Mouse (Mus musculus) erythroblast, adult 5-6 weeks (primary cell): ENCODE results near the gene Tnni3k. TPM values are rescaled to one million over a fixed set of nuclear protein-coding genes. Genes with fewer than 3 reads are reported as not detected.

Experiments used
- ATAC-seq: replicated peaks from 2 replicates; pipeline ENCODE4 v1.8.0; 2016; ENCODE audit warnings: moderate number of reproducible peaks, mild to moderate bottlenecking, moderate TSS enrichment, inconsistent platforms; ENCODE audit not compliant: poor library complexity, low FRiP score, severe bottlenecking
- total RNA-seq, 2 experiments: library from RNA; stranded (forward) in 1 of 2; stranded (reverse) in 1 of 2; fragments of 150-400 nt in 1 of 2; fragments of 200-764, 138-1000 nt in 1 of 2; gene quantifications; 2 replicates each; pipeline versions ENCODE4 v1.2.3 to v1.2.4; 2015 to 2017; ENCODE audit warnings: low replicate concordance in 2 of 2

Tnni3k gene
- total RNA-seq, 2 experiments from 2014 or later: not detected

DNA sequence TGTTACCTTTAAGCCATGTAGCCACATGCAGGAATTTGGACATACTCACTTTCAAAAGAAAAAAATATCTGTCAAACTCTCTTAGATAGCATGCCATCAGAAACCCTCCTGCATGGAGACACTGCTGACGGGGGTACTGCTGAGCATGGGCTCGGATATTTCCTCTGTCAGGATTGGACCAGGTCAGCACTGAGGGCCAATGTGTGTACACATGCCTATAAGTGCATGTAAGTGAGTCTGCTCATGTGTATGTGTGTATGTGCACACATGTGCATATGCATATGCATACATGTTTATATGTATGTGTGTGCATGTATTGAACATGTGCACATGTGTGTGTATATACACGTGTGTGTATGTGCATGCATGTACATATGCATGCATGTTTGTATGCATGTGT is 267.6 kb downstream of the Tnni3k start:
- ATAC-seq: no peak

DNA sequence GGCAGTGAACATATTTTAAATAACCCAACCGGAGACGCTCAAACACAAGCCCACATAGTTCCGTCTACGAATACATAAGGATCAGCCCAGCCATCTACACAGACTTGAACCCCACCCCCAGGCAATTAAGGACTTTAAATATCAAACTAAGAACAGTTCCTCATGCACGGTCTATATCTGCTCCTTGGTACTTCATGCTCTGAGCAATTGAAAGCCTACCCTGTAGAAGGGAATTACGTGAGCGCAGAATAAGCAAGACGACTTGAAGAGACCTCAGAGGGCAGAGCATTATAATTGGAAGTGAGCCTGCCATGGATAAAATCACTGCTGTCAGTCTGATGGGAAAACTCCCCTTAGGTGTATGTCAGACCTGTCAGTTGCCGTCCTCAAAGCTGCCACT is 268.9 kb downstream of the Tnni3k start:
- no peak for ATAC-seq

GRCm38 (mm10) chr3:154778836-154779595 is 276.2 kb downstream of the Tnni3k start:
- ATAC-seq: no peak

DNA sequence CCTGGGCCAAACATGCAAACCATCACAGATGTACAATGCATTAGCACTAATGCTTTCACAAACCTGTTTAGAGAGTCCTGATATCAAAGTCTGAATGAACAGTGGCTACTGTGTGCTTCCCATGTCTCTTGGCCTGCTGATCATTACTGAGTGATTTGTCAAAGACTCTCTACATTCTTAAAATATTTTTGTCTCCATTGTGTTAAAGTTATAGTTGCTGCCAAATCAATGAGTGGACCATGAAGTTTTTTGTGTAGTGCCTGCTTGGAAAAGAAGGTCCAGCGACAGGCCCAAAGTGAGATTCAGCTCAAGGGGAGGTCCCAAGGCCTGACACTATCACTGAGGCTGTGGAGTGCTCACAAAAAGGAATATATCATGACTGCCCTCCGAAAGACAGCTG is 283.6 kb downstream of the Tnni3k start:
- ATAC-seq: no peak

DNA sequence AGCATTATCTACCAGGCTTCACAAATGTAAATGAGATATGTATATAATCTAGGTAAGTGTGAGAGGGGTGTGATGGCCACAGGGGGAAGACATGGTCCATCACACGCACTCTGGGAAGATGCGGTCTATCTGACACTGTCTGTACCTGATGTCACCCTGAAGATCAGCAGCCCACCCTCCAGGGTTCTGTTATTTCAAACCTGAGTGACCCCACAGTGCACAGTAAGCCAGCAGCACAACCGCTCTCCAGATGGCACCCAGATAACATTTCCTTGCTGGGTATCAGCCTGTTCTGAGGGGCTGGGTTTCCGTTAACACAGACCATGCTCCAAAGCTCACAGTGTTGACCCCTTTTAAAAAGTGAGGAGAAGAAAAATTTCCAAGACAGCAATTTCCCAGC is 288.9 kb downstream of the Tnni3k start:
- ATAC-seq: no peak

GRCm38 (mm10) chr3:154764115-154764514 is 291.1 kb downstream of the Tnni3k start:
- no peak for ATAC-seq

- ATAC-seq: no peak
These were observed 291.8 kb downstream of the Tnni3k start for GRCm38 (mm10) chr3:154763374-154763773.

DNA sequence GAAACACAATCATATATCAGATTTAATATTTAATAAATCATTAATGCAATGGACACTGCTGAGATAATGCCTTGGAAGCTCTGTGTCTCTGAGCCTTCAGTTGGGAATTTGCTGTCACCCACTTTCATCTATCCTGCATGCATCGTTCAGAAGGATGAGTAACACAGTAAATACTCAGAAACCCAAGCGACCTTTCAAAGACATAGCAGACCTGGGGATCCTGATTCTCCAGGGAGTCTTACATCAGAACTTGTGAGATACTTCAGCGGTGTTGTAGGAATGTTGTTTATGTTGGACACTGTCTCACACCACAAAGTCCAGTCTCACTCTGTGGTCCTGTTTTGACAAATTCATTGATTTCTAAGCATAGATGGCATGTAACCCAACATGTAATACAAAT is 294.1 kb downstream of the Tnni3k start:
- ATAC-seq: no peak

DNA sequence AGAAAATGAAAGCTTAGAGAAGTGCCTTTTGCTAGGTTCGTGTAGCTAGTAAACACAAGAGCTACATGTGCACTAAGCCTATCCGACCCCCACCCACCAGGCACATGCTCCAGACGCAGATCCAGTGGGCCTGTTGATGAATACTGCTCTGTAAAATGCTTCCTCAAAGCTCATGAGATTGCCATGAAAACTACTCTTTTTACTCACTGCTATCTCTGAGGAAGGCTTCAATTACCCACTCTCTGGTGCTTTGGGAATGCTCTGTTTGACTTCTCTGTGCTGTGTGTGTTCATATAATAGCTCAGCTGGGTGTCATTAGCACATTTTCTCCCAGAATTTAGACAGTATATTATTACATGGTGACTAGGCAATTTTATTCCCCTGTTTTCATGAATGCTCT is 297.1 kb downstream of the Tnni3k start:
- no peak for ATAC-seq

- no peak for ATAC-seq
These were observed 300.0 kb downstream of the Tnni3k start for GRCm38 (mm10) chr3:154755225-154755624.

DNA sequence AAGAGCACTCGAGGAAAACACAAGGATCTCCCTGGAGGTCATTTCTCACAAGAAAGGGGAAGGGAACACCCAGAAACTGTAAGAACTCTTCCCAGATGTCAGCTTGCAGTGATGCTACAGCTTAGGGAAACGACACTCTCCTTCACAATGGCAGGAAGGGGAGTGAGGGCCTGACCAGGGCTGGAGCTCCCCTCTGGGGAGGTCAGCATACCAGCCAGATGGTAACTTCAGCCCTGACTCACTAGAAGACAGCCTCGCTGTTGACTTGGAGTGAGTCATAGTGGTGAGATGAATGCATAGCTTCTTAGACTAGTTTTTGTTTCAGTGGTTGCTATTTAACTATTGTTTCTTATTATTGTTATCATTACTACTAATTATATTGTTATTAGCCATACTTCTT is 300.7 kb downstream of the Tnni3k start:
- ATAC-seq: no peak

DNA sequence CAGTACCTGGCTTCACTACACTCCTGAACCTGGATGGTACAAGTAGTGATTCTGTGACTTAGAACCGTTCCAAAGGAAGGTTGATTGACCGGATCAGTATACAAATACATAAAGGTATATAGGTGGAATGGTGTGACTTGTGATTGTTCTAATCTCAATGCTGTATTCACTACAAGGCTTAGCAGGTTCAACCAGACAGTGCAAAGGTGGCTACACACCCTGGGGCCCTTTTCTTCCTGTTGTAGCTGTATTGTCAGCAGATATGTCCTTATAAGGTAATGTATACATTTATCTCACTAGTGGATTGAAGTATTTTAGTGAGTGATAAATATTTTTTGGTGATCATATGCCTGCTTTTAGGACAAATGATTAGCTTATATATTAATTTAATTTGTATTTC is 310.9 kb downstream of the Tnni3k start:
- no peak for ATAC-seq

DNA sequence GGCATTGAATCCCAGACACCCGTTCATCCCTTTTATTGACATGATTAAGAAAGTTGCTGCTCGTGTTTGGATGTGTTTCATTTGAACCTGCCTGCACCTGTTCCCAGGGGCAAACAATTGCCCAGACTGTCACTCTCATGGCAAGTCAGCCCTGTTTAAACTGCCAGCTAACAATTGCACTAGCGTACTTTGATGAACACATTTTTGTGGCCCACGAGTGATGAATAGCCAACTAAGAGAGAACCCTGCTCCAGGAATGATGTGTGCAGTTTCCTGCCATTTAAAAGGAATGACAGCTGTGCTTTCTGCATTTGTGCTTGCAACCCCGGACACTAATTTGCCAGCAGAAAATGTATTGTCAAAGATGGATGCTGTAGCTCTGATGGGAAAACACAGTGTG is 312.3 kb downstream of the Tnni3k start:
- no peak for ATAC-seq

DNA sequence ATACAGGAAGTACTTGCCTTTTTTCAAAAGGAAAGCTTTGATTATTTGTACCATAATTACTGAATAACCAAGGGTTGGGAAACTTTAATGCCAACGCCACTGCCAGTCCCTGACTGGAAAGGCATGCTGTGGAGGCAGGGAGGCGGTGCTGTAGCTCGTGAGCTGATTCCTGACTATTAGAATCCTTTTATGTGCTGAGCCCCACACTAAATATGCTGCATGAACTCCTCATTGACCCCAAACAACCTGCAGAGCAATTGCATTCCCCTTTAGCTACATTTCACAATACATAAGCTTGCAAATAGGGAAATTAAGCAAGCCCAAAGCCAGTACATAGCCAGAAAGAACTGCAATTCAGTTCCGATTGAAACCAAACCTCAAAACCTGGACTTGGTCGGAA is 313.7 kb downstream of the Tnni3k start:
- ATAC-seq: no peak

Other genes with a start within 250 kb of the Tnni3k start
- gene Fpgt, start 38.0 kb upstream of the Tnni3k start, total RNA-seq (2015; ENCODE audit: low replicate concordance): 0.63 TPM in 1 of 2 replicates, not detected in the other
- 1.3 and 2.2 TPM in 2 replicates for gene Fpgt, start 38.0 kb upstream of the Tnni3k start, total RNA-seq (2017; ENCODE audit: low replicate concordance)
- gene Lrriq3, start 38.0 kb upstream of the Tnni3k start, total RNA-seq (2015; ENCODE audit: low replicate concordance): not detected in 2 replicates
- gene Lrriq3, start 38.0 kb upstream of the Tnni3k start, total RNA-seq (2017; ENCODE audit: low replicate concordance): 0.42 TPM in 1 of 2 replicates, not detected in the other